Mouse (Mus musculus) liver, embryonic 14 days (tissue): Measurements from ENCODE around the gene Ddx19b. TPM values are rescaled to one million over a fixed set of nuclear protein-coding genes. Genes with fewer than 3 reads are reported as not detected.

Experiments
- polyA plus RNA-seq: library from polyadenylated mRNA; depleted of rRNA; stranded (reverse); fragments of >200 nt; gene quantifications from 2 replicates; pipeline ENCODE4 v1.2.3, GENCODE M21; 2012; rRNA removed

Gene Ddx19b
- 2.5 and 2.9 TPM in 2 replicates for polyA plus RNA-seq

DNA sequence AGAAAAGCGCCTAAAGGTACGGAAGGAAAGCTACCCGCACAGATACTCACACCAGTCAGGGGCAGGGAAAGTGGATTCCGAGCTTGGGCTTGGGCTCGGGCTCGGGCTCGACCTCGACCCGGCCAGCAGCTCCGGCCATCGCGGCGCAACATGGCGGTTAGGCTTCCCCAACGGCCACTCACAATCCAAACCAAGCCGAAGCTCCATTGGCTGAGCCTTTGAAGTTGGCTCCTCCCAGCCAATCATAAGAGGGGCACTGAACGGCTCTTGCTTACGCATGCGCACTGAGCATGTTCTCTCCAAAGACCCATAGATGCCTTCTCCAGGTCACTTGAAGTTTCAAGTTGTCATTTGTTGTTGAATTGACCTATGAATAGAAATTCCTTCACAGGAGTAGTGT, at the start of gene Ddx19b:
Ddx19b (minus strand) TSS at position 180 of the 400 bp plus-strand sequence.

GRCm38 (mm10) chr8:111056158-111056663, 24.7 kb upstream of the Ddx19b start, which contains the start of gene Exosc6:
Gene Exosc6 (plus strand): TSS chr8:111056339.

DNA sequence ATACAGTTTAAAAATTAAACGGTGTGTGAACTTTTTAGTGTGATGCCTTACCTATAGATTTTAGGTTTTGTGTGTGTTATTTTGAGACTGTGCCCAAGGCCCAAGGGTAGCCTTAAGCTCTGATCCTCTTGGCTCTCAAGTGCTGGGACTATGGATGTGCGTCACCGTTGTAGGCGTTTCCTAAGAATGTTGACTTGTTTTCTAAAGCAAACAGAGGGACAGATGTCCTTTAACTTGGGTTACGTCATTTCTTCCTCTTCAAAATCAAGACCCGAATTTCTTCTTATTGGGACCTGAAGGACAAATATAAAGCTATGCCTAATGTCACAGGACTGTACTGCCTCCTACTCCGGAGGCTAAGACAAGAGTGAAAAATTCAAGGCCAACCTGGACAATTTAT, 1.4 kb upstream of the Ddx19b start, which contains the start of gene Aars:
Aars (plus strand) TSS at position 229 of the 400 bp plus-strand sequence.

DNA sequence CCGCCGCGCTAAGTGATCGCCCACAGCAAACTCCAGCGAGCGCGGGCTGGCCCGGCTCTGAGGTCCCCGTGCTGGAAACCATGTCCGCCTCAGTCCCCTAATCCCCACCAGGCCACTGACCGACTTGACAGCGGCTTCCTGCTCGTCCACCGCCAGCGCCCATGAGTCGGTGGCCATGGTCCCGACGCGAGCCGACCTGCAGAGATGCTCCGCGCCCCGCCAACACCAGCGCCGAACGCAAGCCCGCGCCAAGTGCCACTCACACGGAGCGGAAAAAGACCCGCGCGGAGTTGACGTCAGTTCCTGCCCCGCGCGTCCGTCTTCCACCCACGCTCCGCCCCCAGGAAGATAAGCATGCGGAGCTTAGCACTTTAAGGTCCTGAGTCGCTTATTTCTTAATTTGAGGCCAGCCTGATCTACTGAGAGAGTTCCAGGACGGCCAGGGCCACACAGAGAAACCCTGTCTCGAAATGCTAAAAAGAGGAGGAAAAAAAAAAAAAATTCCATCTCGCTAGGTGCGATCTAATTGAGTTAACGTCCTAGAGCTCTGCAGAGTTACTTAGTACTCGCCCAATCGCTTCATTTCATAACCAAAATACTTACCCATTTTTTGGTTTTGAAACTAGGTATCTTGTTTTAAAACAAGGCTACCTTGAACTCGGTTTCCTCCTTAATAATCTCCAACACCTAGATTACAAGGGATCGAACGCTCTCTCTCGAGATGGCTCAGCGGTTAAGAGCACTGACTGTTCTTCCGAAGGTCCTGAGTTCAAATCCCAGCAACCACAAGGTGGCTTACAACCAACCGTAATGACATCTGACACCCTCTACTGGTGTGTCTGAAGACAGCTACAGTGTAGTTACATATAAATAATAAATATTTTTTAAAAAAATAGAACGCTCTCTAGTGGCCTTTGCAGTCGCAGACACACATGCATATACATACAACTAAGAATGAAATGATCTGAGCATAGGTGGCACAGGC, 33.7 kb downstream of the Ddx19b start, which contains the start of gene Ddx19a:
Ddx19a (minus strand) TSS at position 254 of the 985 bp plus-strand sequence.

Other genes with a start within 250 kb of the Ddx19b start
- gene Il34, start 225.8 kb downstream of the Ddx19b start, polyA plus RNA-seq = 0.01 and 0.07 TPM in 2 replicates
- 14.3 and 16.8 TPM in 2 replicates for gene Cog4, start 185.2 kb downstream of the Ddx19b start, polyA plus RNA-seq
- gene Sf3b3, start 185.0 kb downstream of the Ddx19b start, polyA plus RNA-seq = 34.8 and 40.3 TPM in 2 replicates
- 2.0 and 2.6 TPM in 2 replicates for gene Fuk, start 129.3 kb downstream of the Ddx19b start, polyA plus RNA-seq
- gene St3gal2, start 111.8 kb downstream of the Ddx19b start, polyA plus RNA-seq = 9.7 and 11.0 TPM in 2 replicates
- 28.3 and 30.8 TPM in 2 replicates for gene Ddx19a, start 34.0 kb downstream of the Ddx19b start, polyA plus RNA-seq
- 32.5 and 33.3 TPM in 2 replicates for gene Aars, start 1.4 kb upstream of the Ddx19b start, polyA plus RNA-seq
- gene Exosc6, start 24.6 kb upstream of the Ddx19b start, polyA plus RNA-seq = 5.6 and 7.6 TPM in 2 replicates
- gene Clec18a, start 60.7 kb upstream of the Ddx19b start, polyA plus RNA-seq = not detected in 2 replicates
- gene Pdpr, start 62.9 kb upstream of the Ddx19b start, polyA plus RNA-seq = 1.8 and 1.9 TPM in 2 replicates
- 6.3 and 6.7 TPM in 2 replicates for gene Glg1, start 227.5 kb upstream of the Ddx19b start, polyA plus RNA-seq